Mouse (Mus musculus) lung, postnatal 0 days (tissue): ENCODE results near the gene Fgf2.

Source experiments
- CTCF ChIP-seq: IDR thresholded peaks from 2 replicates; pipeline ENCODE4 v1.5.1; 2016; ENCODE audit warnings: antibody characterized with exemption, mild to moderate bottlenecking
- EP300 ChIP-seq: IDR thresholded peaks from 2 replicates; pipeline ENCODE4 v1.6.1; 2016; ENCODE audit warnings: antibody characterized with exemption, mild to moderate bottlenecking, control low read depth

GRCm38 (mm10) chr3:37401729-37402610, 53.8 kb downstream of the Fgf2 start:
- TF ChIP-seq CTCF (no peak), EP300 (no peak)
